Mouse (Mus musculus) liver, embryonic 11.5 days (tissue): ENCODE measurements around the gene Cep95. TPM values are rescaled to one million over a fixed set of nuclear protein-coding genes. Genes with fewer than 3 reads are reported as not detected.
A peak's percentile ranks its signal among the peaks of the same experiment; 100 is the strongest.
"Not testable (repeated sequence)": the region's sequence is repeated elsewhere in the genome, so short reads cannot be mapped to it uniquely, and the experiment has no call there.

Source experiments
- ATAC-seq: fragments of 200-750 bp; cut with Nextera tagmentation; replicated peaks from 2 replicates; pipeline ENCODE4 v1.8.0; 2017; ENCODE audit warnings: moderate number of reproducible peaks, mild to moderate bottlenecking, moderate TSS enrichment, moderate library complexity; ENCODE audit not compliant: low FRiP score
- DNase-seq: peaks from one replicate; pipeline ENCODE4 v3.0.0-alpha.2; 2017; ENCODE audit warnings: low spot score
- H3K27ac ChIP-seq: fragments of 300-500 bp; sonication (generic); 2 replicates; pipeline ENCODE4 v1.5.1; 2014; ENCODE audit warnings: mild to moderate bottlenecking, low read depth, low read length, control low read depth
- H3K27me3 ChIP-seq: fragments of 300-500 bp; sonication (generic); replicated peaks from 2 replicates; pipeline ENCODE4 v1.6.1; 2014; ENCODE audit warnings: low read length, mixed read lengths; ENCODE audit not compliant: control insufficient read depth, insufficient read depth
- H3K36me3 ChIP-seq: fragments of 300-500 bp; sonication (generic); 2 replicates; pipeline ENCODE4 v1.6.1; 2014; ENCODE audit warnings: mild to moderate bottlenecking, low read length, moderate library complexity, mixed read lengths; ENCODE audit not compliant: control insufficient read depth, insufficient read depth
- H3K4me1 ChIP-seq: fragments of 300-500 bp; sonication (generic); replicated peaks from 2 replicates; pipeline ENCODE4 v1.6.1; 2014; ENCODE audit warnings: low read length, mixed read lengths; ENCODE audit not compliant: control insufficient read depth, insufficient read depth
- H3K4me2 ChIP-seq: fragments of 300-500 bp; sonication (generic); 2 replicates; pipeline ENCODE4 v1.6.1; 2014; ENCODE audit warnings: mild to moderate bottlenecking, control low read depth, moderate library complexity
- H3K4me3 ChIP-seq: fragments of 300-500 bp; sonication (generic); 2 replicates; pipeline ENCODE4 v1.5.1; 2014; ENCODE audit warnings: low read depth, low read length, control low read depth
- H3K9ac ChIP-seq: fragments of 300-500 bp; sonication (generic); 2 replicates; pipeline ENCODE4 v1.6.1; 2014; ENCODE audit warnings: low read depth, low read length, control low read depth
- H3K9me3 ChIP-seq: fragments of 300-500 bp; sonication (generic); 2 replicates; pipeline ENCODE4 v1.6.1; 2016; ENCODE audit warnings: low read length, inconsistent platforms, mixed read lengths; ENCODE audit not compliant: control insufficient read depth
- WGBS: fragments of 180-500 bp; shearing (Covaris S2); extraction: QIAGEN DNeasy Blood & Tissue Kit; methylation state at CpG from one replicate; pipeline ENCODE4 v1.1.7; 2014; 5-methylcytosine and 5-hydroxymethylcytosine counted together
- polyA plus RNA-seq: library from polyadenylated mRNA; unstranded; fragments of >200 nt; fragmentation: Nextera tagmentation; extraction: Ambion mirVana; gene quantifications from 2 replicates; pipeline ENCODE4 v1.2.1, GENCODE M21; 2014

Gene Cep95
- polyA plus RNA-seq, 1 experiment from 2014 or later = 18.6 TPM

DNA sequence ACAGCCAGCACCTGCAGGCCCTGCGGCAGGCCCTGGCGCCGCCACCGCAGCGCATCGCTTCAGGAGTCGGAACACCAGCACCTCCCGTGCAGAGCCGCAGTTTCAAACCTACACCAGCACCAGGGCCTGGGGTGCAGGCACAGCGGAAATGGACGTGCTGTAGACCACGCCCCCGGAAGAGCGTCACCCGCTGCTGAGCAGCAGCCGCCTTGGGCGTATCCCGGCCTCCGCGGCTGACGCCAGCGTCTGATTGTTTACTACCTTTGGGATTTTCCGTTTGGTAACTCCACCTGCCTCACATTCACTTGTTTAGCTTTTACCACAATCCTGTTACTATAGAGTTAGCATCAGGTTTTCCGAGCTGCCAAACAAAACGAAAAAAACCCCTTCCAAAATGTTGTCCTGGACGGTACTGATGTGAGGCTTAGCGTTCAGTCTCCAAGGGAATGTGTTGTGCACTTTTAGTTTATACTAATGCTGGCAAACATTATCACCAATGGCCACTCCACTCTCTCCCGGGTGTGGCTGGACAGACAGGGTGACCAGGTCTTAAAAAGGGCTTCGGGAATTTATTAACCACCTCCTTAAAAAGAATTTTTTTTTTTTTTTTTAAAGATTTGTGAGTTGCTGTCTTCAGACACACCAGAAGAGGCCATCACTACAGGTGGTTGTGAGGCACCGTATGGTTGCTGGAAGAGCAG, 9.5 kb upstream of the Cep95 start, which contains the start of gene Polg2:
Gene Polg2 (minus strand): TSS at position 150 of the 701 bp plus-strand sequence.
- Histone ChIP-seq H3K9ac (peak within 1 kb of the TSS; percentile 96), H3K4me3 (peak within 1 kb of the TSS; percentile 87), H3K4me1 (peaks cover 13% of the 10 kb centered on the region), H3K36me3 (peaks cover 45% of the 10 kb centered on the region), H3K27me3 (no peaks in the 10 kb centered on the region), H3K27ac (peak within 1 kb of the TSS; percentile 97), H3K4me2 (peak within 1 kb of the TSS; percentile 78), H3K9me3 (no peaks in the 10 kb centered on the region)
- ATAC-seq (peak; percentile 98), DNase-seq (peak; percentile 94)
- WGBS = 2% methylated on average over 30 of the region's 30 CpGs

DNA sequence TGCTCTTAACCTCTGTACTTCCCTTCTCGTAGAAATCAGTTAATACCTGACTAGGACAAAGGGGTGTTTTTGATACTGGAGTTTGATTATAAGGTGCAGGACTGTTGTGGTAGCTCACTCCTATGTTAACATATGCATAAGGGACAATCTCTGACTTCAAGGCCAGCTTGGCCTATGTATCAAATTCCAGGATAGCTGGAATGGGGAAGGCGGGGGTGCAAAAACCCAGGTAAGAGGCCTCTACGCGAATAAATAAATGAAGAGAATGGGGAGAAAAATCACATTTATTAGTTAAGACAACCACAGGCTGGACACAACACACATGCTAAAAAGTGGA, 9.0 kb upstream of the Cep95 start:
- H3K9ac ChIP-seq = no peak overlapping the region
- peaks cover 13% of the 10 kb centered on the region for H3K4me1 ChIP-seq
- peaks cover 43% of the 10 kb centered on the region for H3K36me3 ChIP-seq
- DNase-seq (no peak), ATAC-seq (no peak)
- H3K9me3 ChIP-seq = no peaks in the 10 kb centered on the region
- H3K27me3 ChIP-seq = no peaks in the 10 kb centered on the region
- 69% methylated on average over 4 of the region's 4 CpGs for WGBS
- H3K27ac ChIP-seq = peak overlapping the region; percentile 97
- H3K4me2 ChIP-seq = peak overlapping the region; percentile 78
- peak overlapping the region; percentile 87 for H3K4me3 ChIP-seq

DNA sequence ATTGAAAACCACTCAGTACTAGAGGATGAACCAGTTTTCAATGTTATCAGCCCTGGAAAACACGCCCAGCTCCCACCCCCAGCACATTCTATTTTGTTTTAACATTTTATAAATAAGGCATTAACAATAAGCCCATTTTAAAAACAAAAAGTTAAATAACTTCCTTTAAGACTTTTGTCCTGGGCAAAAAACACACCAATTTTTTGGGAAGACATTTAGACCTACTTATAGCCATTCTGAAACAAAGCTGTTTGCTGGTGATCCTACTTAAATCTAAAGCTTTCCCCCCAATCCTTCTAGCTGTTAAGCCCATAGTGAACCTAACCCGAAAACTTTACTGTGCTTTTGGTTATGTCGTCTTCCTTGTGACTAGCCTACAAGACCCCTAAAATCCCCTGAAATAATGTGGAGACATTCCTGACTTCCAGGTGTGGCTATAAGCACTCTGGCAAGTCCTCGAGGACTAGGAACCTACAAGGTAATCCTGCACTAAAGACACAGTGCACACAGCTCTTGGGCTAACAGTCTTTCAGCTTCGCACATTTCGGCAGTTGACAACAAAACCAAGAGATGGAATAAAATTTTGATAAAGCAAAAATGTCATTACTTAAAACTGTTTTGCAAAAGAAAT, 8.3 kb upstream of the Cep95 start:
- WGBS = 84% methylated on average over 6 of the region's 6 CpGs
- H3K27me3 ChIP-seq = no peaks in the 10 kb centered on the region
- H3K4me1 ChIP-seq = peaks cover 13% of the 10 kb centered on the region
- no peak for DNase-seq
- peak overlapping the region; percentile 87; the same call in 1 of the 2 replicates for H3K4me3 ChIP-seq
- H3K36me3 ChIP-seq = peaks cover 43% of the 10 kb centered on the region
- H3K9ac ChIP-seq = no peak overlapping the region
- H3K27ac ChIP-seq = peak overlapping the region; percentile 1; the same call in 1 of the 2 replicates
- H3K9me3 ChIP-seq = no peaks in the 10 kb centered on the region
- no peak for ATAC-seq
- H3K4me2 ChIP-seq = peak overlapping the region; percentile 78

DNA sequence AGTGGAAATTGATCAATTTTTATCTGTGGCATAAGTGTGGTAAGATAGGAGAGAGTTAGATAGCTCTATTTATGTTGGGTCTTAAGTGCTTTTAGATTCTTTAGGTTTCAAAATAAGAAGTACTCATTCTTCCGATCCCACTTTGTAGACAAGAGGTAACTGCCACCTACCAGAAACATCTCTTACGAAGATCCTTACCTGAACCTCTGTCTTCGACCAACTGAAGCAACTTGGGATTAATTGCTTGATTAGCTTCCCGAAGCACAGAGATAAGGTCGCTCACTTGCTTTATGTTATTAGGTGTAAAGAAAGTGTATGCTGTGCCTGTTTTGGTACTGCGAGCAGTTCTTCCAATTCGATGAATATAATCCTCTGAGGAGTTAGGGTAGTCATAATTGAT, 6.8 kb upstream of the Cep95 start:
- not testable (repeated sequence) for H3K27ac ChIP-seq, H3K9me3 ChIP-seq, H3K9ac ChIP-seq, H3K4me2 ChIP-seq, H3K27me3 ChIP-seq, DNase-seq, ATAC-seq, H3K4me3 ChIP-seq
- peaks cover 47% of the 10 kb centered on the region for H3K36me3 ChIP-seq
- 88% methylated on average over 7 of the region's 7 CpGs for WGBS
- H3K4me1 ChIP-seq = peaks cover 13% of the 10 kb centered on the region

DNA sequence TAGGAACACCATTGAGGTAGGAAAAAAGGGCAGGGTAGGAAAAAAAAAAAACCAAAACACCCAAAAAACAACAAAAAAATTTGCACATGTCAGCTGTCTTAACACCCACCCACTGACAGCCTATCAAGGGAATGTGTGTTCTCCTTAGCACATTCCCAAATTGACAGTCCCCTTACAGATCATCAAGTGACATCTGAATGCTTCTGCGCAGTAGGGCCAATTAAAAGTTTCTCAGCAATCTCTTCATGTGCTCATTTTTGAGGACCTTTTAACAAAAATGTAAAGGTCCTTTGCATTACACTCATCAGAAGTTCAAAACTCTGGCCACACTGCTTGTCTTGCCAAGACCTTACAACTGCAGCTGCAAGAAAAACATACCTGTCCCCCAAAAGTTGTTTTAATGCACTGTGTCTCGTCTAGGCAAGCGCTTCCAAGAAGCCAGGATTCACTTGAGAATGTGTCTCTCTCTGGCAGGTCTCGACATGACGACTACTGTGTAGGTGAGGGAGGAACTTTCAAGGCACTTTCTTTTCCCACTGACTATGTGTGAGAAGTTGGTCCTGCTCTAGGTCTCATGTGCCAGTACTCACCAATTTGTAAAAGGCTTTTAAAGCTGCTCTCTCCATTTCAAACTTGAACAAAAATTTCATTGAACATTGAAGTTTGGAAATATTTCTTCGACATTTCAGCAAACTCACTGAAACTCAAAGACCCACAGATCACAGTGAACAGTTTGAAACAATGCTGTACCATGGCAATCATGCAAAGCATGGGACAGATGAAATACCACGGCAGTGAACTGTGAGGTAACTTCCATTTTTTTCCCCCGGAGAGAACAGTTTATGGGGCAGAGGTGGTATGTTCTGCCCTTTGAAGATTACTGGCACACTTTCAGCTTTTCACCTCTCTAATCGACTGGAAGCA, 5.9 kb upstream of the Cep95 start:
- DNase-seq (no peak), ATAC-seq (no peak)
- 82% methylated on average over 9 of the region's 9 CpGs for WGBS
- Histone ChIP-seq H3K27ac (peak overlapping the region; percentile 1; the same call in 1 of the 2 replicates), H3K4me3 (no peak overlapping the region), H3K36me3 (peaks cover 47% of the 10 kb centered on the region), H3K27me3 (no peaks in the 10 kb centered on the region), H3K9ac (no peak overlapping the region), H3K4me1 (peaks cover 7% of the 10 kb centered on the region), H3K9me3 (no peaks in the 10 kb centered on the region), H3K4me2 (no peak overlapping the region)

DNA sequence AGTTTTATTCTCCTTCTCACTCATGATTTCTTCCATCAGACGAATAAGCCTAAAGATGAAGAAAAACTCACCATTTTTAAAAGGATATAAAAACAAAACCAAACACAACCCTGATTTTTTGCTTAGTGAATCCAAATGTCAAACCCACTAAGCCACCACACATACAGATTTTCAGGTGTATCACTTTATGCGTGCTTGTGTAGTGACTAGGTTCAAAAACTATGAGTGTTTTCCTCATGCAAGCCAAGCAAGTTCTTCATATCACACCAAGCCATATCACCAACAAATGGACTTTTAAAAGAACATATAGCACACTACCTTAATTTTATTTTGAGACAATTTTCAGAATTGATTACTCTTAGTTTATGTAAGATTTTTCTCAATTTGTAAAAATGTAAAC, 4.6 kb upstream of the Cep95 start:
- Histone ChIP-seq H3K27me3 (no peaks in the 10 kb centered on the region), H3K9ac (no peak overlapping the region), H3K27ac (no peak overlapping the region), H3K4me2 (no peak overlapping the region), H3K9me3 (no peaks in the 10 kb centered on the region), H3K4me1 (peaks cover 7% of the 10 kb centered on the region), H3K4me3 (no peak overlapping the region), H3K36me3 (peaks cover 47% of the 10 kb centered on the region)
- no peak for ATAC-seq
- 82% methylated on average over 2 of the region's 2 CpGs for WGBS
- DNase-seq = no peak

DNA sequence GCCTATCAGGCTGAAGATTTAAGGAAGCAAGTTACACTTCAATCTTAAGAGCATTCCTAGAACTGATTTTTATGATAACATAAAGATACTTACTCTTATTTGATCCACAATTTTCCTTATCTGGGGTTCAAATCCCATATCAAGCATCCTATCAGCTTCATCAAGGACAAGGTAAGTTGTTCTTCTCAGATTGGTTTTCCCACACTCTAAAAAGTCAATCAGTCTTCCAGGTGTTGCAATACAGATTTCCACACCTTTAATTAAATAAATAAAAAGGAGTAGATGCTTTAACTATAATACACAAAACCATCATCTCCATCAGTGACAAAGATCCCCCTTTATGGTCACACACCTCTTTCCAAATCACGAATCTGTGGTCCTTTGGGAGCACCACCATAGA, 4.0 kb upstream of the Cep95 start:
- Histone ChIP-seq H3K27me3 (no peaks in the 10 kb centered on the region), H3K36me3 (peaks cover 44% of the 10 kb centered on the region), H3K4me3 (no peak overlapping the region), H3K9ac (no peak overlapping the region), H3K4me2 (no peak overlapping the region), H3K4me1 (peaks cover 2% of the 10 kb centered on the region; the same call in 1 of the 2 replicates), H3K27ac (no peak overlapping the region), H3K9me3 (no peaks in the 10 kb centered on the region)
- DNase-seq (no peak), ATAC-seq (no peak)
- 91% methylated on average over 1 of the region's 1 CpGs for WGBS

DNA sequence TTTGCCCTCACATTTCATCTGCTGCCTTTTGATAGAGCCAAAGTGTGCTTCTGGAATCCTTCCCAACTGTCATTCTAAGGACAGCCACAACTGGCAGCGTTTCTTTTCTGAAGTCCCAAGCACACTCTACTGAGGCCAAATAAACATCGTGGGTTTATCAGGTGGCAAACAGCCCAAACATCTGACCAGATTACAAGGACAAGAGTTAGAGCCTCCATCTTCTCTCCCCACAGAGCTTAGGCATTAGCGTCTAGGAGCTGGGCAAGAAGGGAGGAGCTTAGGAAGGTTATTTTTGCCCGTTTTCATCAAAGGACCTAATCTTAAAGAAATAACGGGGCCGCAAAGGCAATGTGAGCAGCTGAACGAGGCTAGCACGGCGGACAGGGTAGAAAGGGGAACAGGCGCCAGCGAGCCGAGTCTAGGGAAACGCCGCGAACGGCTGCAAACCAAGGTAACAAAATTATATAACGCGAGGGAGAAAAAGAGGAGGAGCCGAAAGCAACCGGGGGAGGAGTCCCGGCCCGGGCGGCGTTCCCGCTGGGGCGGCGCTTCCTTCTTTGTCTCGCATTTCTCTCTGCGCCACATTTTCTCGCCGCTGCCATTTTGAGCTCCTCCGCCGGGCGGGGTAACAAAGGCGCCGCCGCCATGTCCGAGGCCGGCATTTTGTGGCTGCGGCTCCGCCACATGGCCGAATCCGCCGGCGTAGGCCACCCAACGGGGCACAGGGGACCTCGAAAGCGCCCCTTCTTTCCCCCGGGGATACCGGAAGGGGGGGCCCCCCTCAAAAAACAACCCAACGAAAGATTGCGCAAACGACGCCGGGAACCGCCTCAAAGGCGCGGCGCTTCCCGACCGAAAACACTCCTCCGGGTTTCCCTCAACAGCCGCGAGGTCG, 1.7 kb upstream of the Cep95 start:
- ATAC-seq = peak; percentile 35
- H3K4me3 ChIP-seq = peak overlapping the region; percentile 94

More for the DNA sequence above, 1.7 kb upstream of the Cep95 start:
- Histone ChIP-seq H3K4me1 (peaks cover 4% of the 10 kb centered on the region; the same call in 1 of the 2 replicates), H3K27ac (peak overlapping the region; percentile 99), H3K27me3 (no peaks in the 10 kb centered on the region), H3K4me2 (peak overlapping the region; percentile 94), H3K9ac (peak overlapping the region; percentile 100), H3K36me3 (peaks cover 36% of the 10 kb centered on the region), H3K9me3 (no peaks in the 10 kb centered on the region)
- under 1% methylated on average over 65 of the region's 65 CpGs for WGBS
- peak; percentile 83 for DNase-seq
